Mouse (Mus musculus): ENCODE results near the gene Hsd17b2.
A peak's percentile ranks its signal among the peaks of the same experiment; 100 is the strongest.

DNA sequence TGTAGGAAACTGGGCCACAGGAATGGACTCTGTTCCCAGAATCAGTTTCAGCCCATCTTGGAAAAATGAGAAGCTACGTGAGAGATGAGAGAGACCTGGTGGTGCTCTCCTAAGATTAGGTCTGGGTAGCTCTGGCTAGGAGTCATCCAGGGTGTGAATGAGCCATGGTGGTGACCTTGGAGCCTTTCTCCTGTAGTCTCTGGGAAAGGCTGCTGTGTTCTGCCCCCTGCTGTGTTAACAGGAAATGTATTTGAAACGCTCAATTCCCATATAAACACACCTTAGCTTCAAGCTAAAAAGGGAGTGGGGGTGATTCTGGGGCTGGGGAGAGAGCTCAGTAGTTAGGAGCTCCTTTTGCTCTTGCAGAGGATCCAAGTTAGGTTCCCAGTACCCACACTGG lies 45.7 kb downstream of the Hsd17b2 start:
- TF ChIP-seq EP300 (IDR thresholded peaks at IDR 0.05; ENCODE audit: low read depth), result no peak
- TF ChIP-seq CTCF (IDR thresholded peaks at IDR 0.05; ENCODE audit: low read depth), result peak; percentile 31

Data from liver, postnatal 0 days (tissue).